Mouse (Mus musculus) megakaryocyte, embryonic 14.5 days (primary cell): ENCODE data around the gene Usp24. TPM values are rescaled to one million over a fixed set of nuclear protein-coding genes. Genes with fewer than 3 reads are reported as not detected.

Experiments used
- H3K27me3 ChIP-seq: replicated peaks from 2 replicates; pipeline ENCODE3; 2012; ENCODE audit warnings: inconsistent platforms
- H3K36me3 ChIP-seq: replicated peaks from 2 replicates; pipeline ENCODE3; 2012; ENCODE audit warnings: low read length, inconsistent platforms, mixed read lengths
- H3K4me1 ChIP-seq: 2 replicates; pipeline ENCODE4 v1.6.1; 2012; ENCODE audit warnings: inconsistent platforms
- H3K4me3 ChIP-seq: replicated peaks from 2 replicates; pipeline ENCODE3; 2012; ENCODE audit warnings: moderate library complexity, mild to moderate bottlenecking, inconsistent platforms
- H3K9me3 ChIP-seq: 2 replicates; pipeline ENCODE4 v1.6.1; 2012; ENCODE audit warnings: inconsistent platforms
- FLI1 ChIP-seq: IDR thresholded peaks from 2 replicates; pipeline ENCODE4 v1.6.1; 2012; ENCODE audit warnings: low read length, inconsistent platforms, mixed read lengths
- GATA1 ChIP-seq: IDR thresholded peaks from 3 replicates; pipeline ENCODE4 v1.6.1; 2012; ENCODE audit warnings: mixed read lengths, low read length, inconsistent platforms, borderline replicate concordance
- polyA plus RNA-seq: library from polyadenylated mRNA; stranded (reverse); fragments of >175 nt; gene quantifications from 2 replicates; pipeline ENCODE4 v1.2.3, GENCODE M21; 2012; ENCODE audit warnings: low replicate concordance; ENCODE audit not compliant: insufficient read depth

Usp24 gene
- polyA plus RNA-seq, 1 experiment, result 11.0 TPM

DNA sequence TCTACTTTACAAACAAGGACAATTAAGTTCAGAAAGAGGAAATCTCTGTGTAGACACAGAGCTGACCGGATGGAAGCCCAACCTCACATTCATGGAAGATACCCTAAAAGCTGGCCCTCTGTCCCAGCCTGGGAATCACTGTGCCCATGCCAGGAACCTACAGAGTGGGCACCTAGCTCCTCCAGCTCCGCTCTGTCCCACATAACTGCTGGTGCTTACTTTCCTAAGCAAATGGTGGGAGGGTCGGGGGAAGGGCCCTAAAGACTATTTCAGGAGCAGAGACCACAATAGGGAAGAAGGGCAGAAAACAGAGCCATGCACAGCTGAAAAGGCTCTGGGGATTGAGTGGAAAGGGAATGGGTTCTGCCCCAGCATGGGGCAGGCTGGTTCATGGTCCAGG is 164.5 kb downstream of the Usp24 start:
- Histone ChIP-seq H3K9me3 (no peaks in the 10 kb centered on the region), H3K4me1 (no peaks in the 10 kb centered on the region; the same call in 1 of the 2 replicates), H3K4me3 (no peak overlapping the region), H3K36me3 (no peaks in the 10 kb centered on the region), H3K27me3 (peaks cover 93% of the 10 kb centered on the region)
- TF ChIP-seq FLI1, result no peak
- TF ChIP-seq GATA1, result no peak

DNA sequence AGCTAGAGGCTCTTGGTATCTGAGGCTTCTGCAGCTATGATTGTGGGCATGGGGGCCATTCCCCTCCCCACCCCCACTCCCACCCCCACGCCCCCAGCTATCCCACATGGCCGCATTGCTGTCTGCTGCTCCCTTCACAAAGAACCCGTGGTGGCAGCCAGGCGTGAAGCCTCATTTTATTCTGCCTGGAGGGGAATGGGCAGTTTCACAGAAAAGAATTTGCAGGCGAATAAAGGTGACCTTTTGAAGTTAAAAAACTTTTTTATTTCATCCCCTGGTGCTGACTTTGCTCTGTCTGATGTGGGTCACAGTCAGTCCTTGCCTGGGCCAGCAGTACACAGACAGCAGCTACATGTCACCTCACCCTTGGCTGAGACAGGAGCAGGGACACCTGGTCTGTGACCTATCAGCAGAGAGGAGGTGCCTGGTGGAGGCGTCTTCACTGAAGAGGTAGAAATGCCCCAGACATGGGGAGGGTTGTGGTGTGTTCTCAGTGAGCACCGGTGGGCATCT is 167.3 kb downstream of the Usp24 start:
- H3K4me3 ChIP-seq, result no peak overlapping the region
- H3K27me3 ChIP-seq, result peaks cover 93% of the 10 kb centered on the region
- no peaks in the 10 kb centered on the region; the same call in 1 of the 2 replicates for H3K4me1 ChIP-seq
- H3K9me3 ChIP-seq, result no peaks in the 10 kb centered on the region
- TF ChIP-seq FLI1 (no peak), GATA1 (no peak)
- H3K36me3 ChIP-seq, result no peaks in the 10 kb centered on the region

DNA sequence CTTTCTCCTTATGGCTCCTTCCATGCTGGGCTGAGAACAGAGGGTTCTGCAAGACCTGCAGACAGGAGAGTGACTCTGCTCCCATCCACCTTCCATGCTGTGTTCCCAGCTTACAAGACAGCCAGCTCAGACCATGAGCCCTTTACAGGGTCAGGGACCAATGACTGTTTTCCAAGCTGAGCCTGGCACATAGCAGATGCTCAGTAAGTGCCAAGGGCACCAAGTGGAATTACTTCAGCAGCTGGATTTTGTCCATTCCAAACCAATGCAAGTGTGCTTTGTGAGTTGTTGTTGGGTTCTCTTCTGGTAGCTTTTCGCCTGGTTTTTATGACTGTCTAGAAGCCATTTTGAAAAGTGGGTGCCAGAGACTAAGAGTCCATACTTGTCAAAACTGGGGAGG is 167.8 kb downstream of the Usp24 start:
- Histone ChIP-seq H3K9me3 (no peaks in the 10 kb centered on the region), H3K36me3 (no peaks in the 10 kb centered on the region), H3K4me1 (no peaks in the 10 kb centered on the region; the same call in 1 of the 2 replicates), H3K27me3 (peaks cover 94% of the 10 kb centered on the region), H3K4me3 (no peak overlapping the region)
- TF ChIP-seq FLI1 (no peak), GATA1 (no peak)

DNA sequence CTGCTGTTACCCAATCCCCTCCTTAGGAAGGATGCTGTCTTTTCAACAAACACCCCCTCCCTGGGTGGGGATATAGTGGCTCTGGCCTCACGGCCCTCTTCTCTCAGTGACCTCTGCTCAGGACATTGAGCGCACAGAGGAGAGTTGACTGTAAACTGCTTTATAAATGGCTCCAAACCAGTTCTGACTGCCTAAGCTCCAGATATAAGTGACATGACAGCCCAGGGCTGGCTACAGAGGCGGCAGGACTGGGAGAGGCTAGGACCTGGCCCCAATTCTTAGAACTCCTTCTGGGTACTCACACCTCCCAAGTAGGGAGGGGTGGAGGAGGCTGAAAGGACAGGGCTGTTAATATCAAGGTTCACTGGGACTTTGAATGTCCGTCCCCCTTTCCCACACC is 174.6 kb downstream of the Usp24 start:
- TF ChIP-seq FLI1 (no peak), GATA1 (no peak)
- H3K4me1 ChIP-seq, result no peaks in the 10 kb centered on the region
- H3K27me3 ChIP-seq, result peaks cover 80% of the 10 kb centered on the region
- H3K36me3 ChIP-seq, result no peaks in the 10 kb centered on the region
- no peak overlapping the region for H3K4me3 ChIP-seq
- no peaks in the 10 kb centered on the region for H3K9me3 ChIP-seq

Other genes with a start within 250 kb of the Usp24 start
- 0.13 TPM in 1 of 2 replicates, not detected in the other for gene Pcsk9, start 148.1 kb downstream of the Usp24 start, polyA plus RNA-seq
- gene Bsnd, start 176.1 kb downstream of the Usp24 start, polyA plus RNA-seq, result not detected in 2 replicates
- gene Dhcr24, start 244.8 kb downstream of the Usp24 start, polyA plus RNA-seq, result 125 TPM in 2 replicates